Mouse (Mus musculus) embryonic fibroblast, embryonic 13.5 days (primary cell): ENCODE data around the gene C2cd2l.
"Not testable (repeated sequence)": the region's sequence is repeated elsewhere in the genome, so short reads cannot be mapped to it uniquely, and the experiment has no call there.

Experiments used
- CTCF ChIP-seq: IDR thresholded peaks from 2 replicates; pipeline ENCODE4 v1.5.1; 2011; ENCODE audit warnings: mild to moderate bottlenecking, control low read depth, low read length, moderate library complexity, borderline replicate concordance; ENCODE audit not compliant: insufficient read depth
- POLR2A ChIP-seq: IDR thresholded peaks from 2 replicates; pipeline ENCODE4 v1.6.1; 2011; ENCODE audit warnings: low read depth, mild to moderate bottlenecking, control low read depth, low read length, moderate library complexity

- not testable (repeated sequence) for TF ChIP-seq CTCF, POLR2A
Measured at GRCm38 (mm10) chr9:44325032-44325767, 5.1 kb upstream of the C2cd2l start.
